Mouse (Mus musculus) embryonic facial prominence, embryonic 15.5 days (tissue): ENCODE data around the gene Gstt2. TPM values are rescaled to one million over a fixed set of nuclear protein-coding genes. Genes with fewer than 3 reads are reported as not detected.

Experiments used
- ATAC-seq: fragments of 200-750 bp; cut with Nextera tagmentation; 2 replicates; pipeline ENCODE4 v1.8.0; 2017; ENCODE audit warnings: low read depth, moderate TSS enrichment; ENCODE audit not compliant: insufficient number of reproducible peaks, low FRiP score, low TSS enrichment
- H3K27ac ChIP-seq: fragments of 300-500 bp; sonication (generic); replicated peaks from 2 replicates; pipeline ENCODE4 v1.5.1; 2015; ENCODE audit warnings: mild to moderate bottlenecking, inconsistent platforms
- H3K27me3 ChIP-seq: fragments of 300-500 bp; sonication (generic); 2 replicates; pipeline ENCODE4 v1.6.1; 2015; ENCODE audit warnings: inconsistent platforms
- H3K36me3 ChIP-seq: fragments of 300-500 bp; sonication (generic); 2 replicates; pipeline ENCODE4 v1.6.1; 2015; ENCODE audit warnings: mild to moderate bottlenecking, inconsistent platforms
- H3K4me1 ChIP-seq: fragments of 300-500 bp; sonication (generic); 2 replicates; pipeline ENCODE4 v1.6.1; 2015; ENCODE audit warnings: inconsistent platforms
- H3K4me2 ChIP-seq: fragments of 300-500 bp; sonication (generic); replicated peaks from 2 replicates; pipeline ENCODE4 v1.6.1; 2015; ENCODE audit warnings: mild to moderate bottlenecking, inconsistent platforms
- H3K4me3 ChIP-seq: fragments of 300-500 bp; sonication (generic); replicated peaks from 2 replicates; pipeline ENCODE4 v1.5.1; 2015; ENCODE audit warnings: mild to moderate bottlenecking, inconsistent platforms
- H3K9ac ChIP-seq: fragments of 300-500 bp; sonication (generic); 2 replicates; pipeline ENCODE4 v1.6.1; 2015; ENCODE audit warnings: inconsistent platforms
- H3K9me3 ChIP-seq: fragments of 300-500 bp; sonication (generic); replicated peaks from 2 replicates; pipeline ENCODE4 v1.6.1; 2016; ENCODE audit warnings: inconsistent platforms
- WGBS: fragments of 180-500 bp; shearing (Covaris S2); methylation state at CpG from one replicate; pipeline ENCODE4 v1.1.7; 2015; 5-methylcytosine and 5-hydroxymethylcytosine counted together
- polyA plus RNA-seq: library from polyadenylated mRNA; unstranded; fragments of >200 nt; fragmentation: Nextera tagmentation; extraction: Ambion mirVana; gene quantifications from 2 replicates; pipeline ENCODE4 v1.2.1, GENCODE M21; 2015

Gene Gstt2
- polyA plus RNA-seq, 1 experiment from 2014 or later: 9.0 TPM

- H3K36me3 ChIP-seq: no peaks in the 10 kb centered on the region
- H3K4me3 ChIP-seq: no peak overlapping the region
- H3K4me2 ChIP-seq: no peak overlapping the region
- H3K27me3 ChIP-seq: no peaks in the 10 kb centered on the region
- H3K27ac ChIP-seq: no peak overlapping the region
- H3K9me3 ChIP-seq: no peaks in the 10 kb centered on the region
- WGBS: 88% methylated on average over 1 of the region's 1 CpGs
- no peak overlapping the region for H3K9ac ChIP-seq
- no peak for ATAC-seq
- peaks cover 7% of the 10 kb centered on the region; the same call in 1 of the 2 replicates for H3K4me1 ChIP-seq
Measured at GRCm38 (mm10) chr10:75823782-75824181, 13.4 kb downstream of the Gstt2 start.

GRCm38 (mm10) chr10:75822443-75822842, 14.8 kb downstream of the Gstt2 start, which contains the start of gene Gstt4:
Gstt4 (minus strand) TSS chr10:75822543.
- H3K27ac ChIP-seq: no peak within 1 kb of the TSS
- H3K27me3 ChIP-seq: no peaks in the 10 kb centered on the region
- H3K36me3 ChIP-seq: no peaks in the 10 kb centered on the region
- ATAC-seq: no peak
- peaks cover 3% of the 10 kb centered on the region; the same call in 1 of the 2 replicates for H3K4me1 ChIP-seq
- H3K4me2 ChIP-seq: no peak within 1 kb of the TSS
- H3K4me3 ChIP-seq: no peak within 1 kb of the TSS
- 86% methylated on average over 2 of the region's 2 CpGs for WGBS
- no peaks in the 10 kb centered on the region for H3K9me3 ChIP-seq
- H3K9ac ChIP-seq: no peak within 1 kb of the TSS

GRCm38 (mm10) chr10:75819882-75820281, 17.3 kb downstream of the Gstt2 start:
- WGBS: 84% methylated on average over 5 of the region's 5 CpGs
- Histone ChIP-seq H3K4me3 (no peak overlapping the region), H3K4me2 (no peak overlapping the region), H3K27ac (no peak overlapping the region), H3K27me3 (no peaks in the 10 kb centered on the region), H3K9me3 (no peaks in the 10 kb centered on the region), H3K9ac (no peak overlapping the region), H3K36me3 (no peaks in the 10 kb centered on the region), H3K4me1 (no peaks in the 10 kb centered on the region)
- no peak for ATAC-seq

- H3K4me1 ChIP-seq: no peaks in the 10 kb centered on the region
- no peaks in the 10 kb centered on the region for H3K9me3 ChIP-seq
- ATAC-seq: no peak
- no peak overlapping the region for H3K27ac ChIP-seq
- no peak overlapping the region for H3K9ac ChIP-seq
- no peaks in the 10 kb centered on the region for H3K27me3 ChIP-seq
- no peak overlapping the region for H3K4me3 ChIP-seq
- no peak overlapping the region for H3K4me2 ChIP-seq
- 59% methylated on average over 10 of the region's 10 CpGs for WGBS
- H3K36me3 ChIP-seq: no peaks in the 10 kb centered on the region
Measured at GRCm38 (mm10) chr10:75818641-75819040, 18.6 kb downstream of the Gstt2 start.

- no peak overlapping the region for H3K27ac ChIP-seq
- no peak overlapping the region for H3K4me3 ChIP-seq
- H3K9ac ChIP-seq: no peak overlapping the region
- no peaks in the 10 kb centered on the region for H3K4me1 ChIP-seq
- H3K27me3 ChIP-seq: no peaks in the 10 kb centered on the region
- no peaks in the 10 kb centered on the region for H3K9me3 ChIP-seq
- no peak for ATAC-seq
- H3K4me2 ChIP-seq: no peak overlapping the region
- no peaks in the 10 kb centered on the region for H3K36me3 ChIP-seq
- WGBS: 52% methylated on average over 2 of the region's 2 CpGs
Measured at GRCm38 (mm10) chr10:75804217-75804616, 33.0 kb downstream of the Gstt2 start.

- ATAC-seq: no peak
- H3K9me3 ChIP-seq: no peaks in the 10 kb centered on the region
- no peaks in the 10 kb centered on the region for H3K36me3 ChIP-seq
- H3K27me3 ChIP-seq: no peaks in the 10 kb centered on the region
- peak within 1 kb of the TSS; percentile 39 for H3K9ac ChIP-seq
- peaks cover 26% of the 10 kb centered on the region for H3K4me1 ChIP-seq
- peak within 1 kb of the TSS; percentile 34; the same call in 1 of the 2 replicates for H3K27ac ChIP-seq
- H3K4me2 ChIP-seq: peak within 1 kb of the TSS; percentile 80
- peak within 1 kb of the TSS; percentile 48 for H3K4me3 ChIP-seq
- under 1% methylated on average over 18 of the region's 18 CpGs for WGBS
Measured at GRCm38 (mm10) chr10:75798176-75798696, 39.0 kb downstream of the Gstt2 start, which contains the start of gene Gstt1. Gstt1 (minus strand) TSS chr10:75798584.

GRCm38 (mm10) chr10:75797619-75798175, 39.5 kb downstream of the Gstt2 start:
- Histone ChIP-seq H3K9ac (peak overlapping the region; percentile 39), H3K9me3 (no peaks in the 10 kb centered on the region), H3K27me3 (no peaks in the 10 kb centered on the region), H3K4me1 (peaks cover 26% of the 10 kb centered on the region), H3K36me3 (no peaks in the 10 kb centered on the region), H3K27ac (peak overlapping the region; percentile 34; the same call in 1 of the 2 replicates), H3K4me3 (peak overlapping the region; percentile 48), H3K4me2 (peak overlapping the region; percentile 80)
- peak; percentile 60; the same call in 1 of the 2 replicates for ATAC-seq
- 4% methylated on average over 12 of the region's 12 CpGs for WGBS

- WGBS: 43% methylated on average over 11 of the region's 11 CpGs
- Histone ChIP-seq H3K9ac (no peak overlapping the region), H3K4me2 (peak overlapping the region; percentile 80), H3K27me3 (no peaks in the 10 kb centered on the region), H3K4me1 (peaks cover 26% of the 10 kb centered on the region), H3K36me3 (no peaks in the 10 kb centered on the region), H3K4me3 (peak overlapping the region; percentile 48), H3K9me3 (no peaks in the 10 kb centered on the region), H3K27ac (no peak overlapping the region)
- no peak for ATAC-seq
Measured at GRCm38 (mm10) chr10:75796731-75797516, 40.3 kb downstream of the Gstt2 start.

- Histone ChIP-seq H3K27me3 (no peaks in the 10 kb centered on the region), H3K9me3 (no peaks in the 10 kb centered on the region), H3K27ac (no peak overlapping the region), H3K36me3 (no peaks in the 10 kb centered on the region), H3K9ac (no peak overlapping the region), H3K4me3 (no peak overlapping the region), H3K4me1 (peaks cover 26% of the 10 kb centered on the region), H3K4me2 (no peak overlapping the region)
- no peak for ATAC-seq
- WGBS: 25% methylated on average over 3 of the region's 3 CpGs
Measured at GRCm38 (mm10) chr10:75794880-75795279, 42.3 kb downstream of the Gstt2 start.

GRCm38 (mm10) chr10:75790773-75791172, 46.5 kb downstream of the Gstt2 start:
- no peak overlapping the region for H3K9ac ChIP-seq
- peaks cover 9% of the 10 kb centered on the region; the same call in 1 of the 2 replicates for H3K4me1 ChIP-seq
- no peak for ATAC-seq
- no peaks in the 10 kb centered on the region for H3K9me3 ChIP-seq
- WGBS: 14% methylated on average over 7 of the region's 7 CpGs
- H3K4me3 ChIP-seq: no peak overlapping the region
- no peaks in the 10 kb centered on the region for H3K36me3 ChIP-seq
- no peak overlapping the region for H3K4me2 ChIP-seq
- H3K27me3 ChIP-seq: no peaks in the 10 kb centered on the region
- H3K27ac ChIP-seq: no peak overlapping the region

GRCm38 (mm10) chr10:75789841-75790240, 47.4 kb downstream of the Gstt2 start:
- H3K4me2 ChIP-seq: no peak overlapping the region

More at GRCm38 (mm10) chr10:75789841-75790240, 47.4 kb downstream of the Gstt2 start:
- ATAC-seq: no peak
- Histone ChIP-seq H3K9me3 (no peaks in the 10 kb centered on the region), H3K36me3 (no peaks in the 10 kb centered on the region), H3K27me3 (no peaks in the 10 kb centered on the region), H3K9ac (no peak overlapping the region), H3K27ac (no peak overlapping the region), H3K4me3 (no peak overlapping the region), H3K4me1 (peaks cover 6% of the 10 kb centered on the region; the same call in 1 of the 2 replicates)
- 88% methylated on average over 5 of the region's 5 CpGs for WGBS
